Mouse (Mus musculus) left cerebral cortex, adult 2 months (tissue): ENCODE measurements around the gene Myl12a. TPM values are rescaled to one million over a fixed set of nuclear protein-coding genes. Genes with fewer than 3 reads are reported as not detected.

Source experiments
- DNase-seq, 2 experiments: peaks; one replicate each; pipeline ENCODE4 v3.0.0; 2021 to 2022; ENCODE audit warnings: low spot score in 2 of 2, mixed read lengths in 1 of 2; ENCODE audit errors: extremely low spot score in 1 of 2
- H3K27ac ChIP-seq: fragments of 200-600 bp; 2 replicates; pipeline ENCODE4 v1.8.1; 2022
- H3K4me3 ChIP-seq: fragments of 200-600 bp; 2 replicates; pipeline ENCODE4 v1.8.1; 2022
- CTCF ChIP-seq: fragments of 200-600 bp; IDR thresholded peaks from 2 replicates; pipeline ENCODE4 v1.8.1; 2022; ENCODE audit warnings: antibody characterized with exemption, mild to moderate bottlenecking, moderate library complexity
- intact Hi-C: fragments of 180-260 bp; cut with DNase I; formaldehyde crosslinking; loops from one replicate; pipeline ENCODE4 v1.15.1; 2025
- long read RNA-seq, 2 experiments: library from polyadenylated mRNA; stranded (forward); transcript quantifications; one replicate each; pipeline ENCODE4 v2.0.0; 2021; ENCODE audit warnings: borderline mapping rate in 2 of 2
- total RNA-seq, 2 experiments: library from RNA; stranded (reverse); gene quantifications; 2 replicates each; pipeline ENCODE4 v1.2.3; 2021

Myl12a gene
- 10 to 100 TPM; 39.0 to 43.4 TPM for total RNA-seq
- long read RNA-seq, experiment 1, transcript Myl12a-206 (4 exons, 1,937 nt), result major isoform, 18 of 23 reads
- long read RNA-seq, experiment 1, partial matches to known transcripts, result 4 of 23 reads
- long read RNA-seq, experiment 1, other reads (novel, unspliced or antisense), result 1 of 23 reads
- long read RNA-seq, experiment 2, transcript Myl12a-206 (4 exons, 1,937 nt), result major isoform, 22 of 27 reads
- long read RNA-seq, experiment 2, partial matches to known transcripts, result 3 of 27 reads
- long read RNA-seq, experiment 2, other reads (novel, unspliced or antisense), result 2 of 27 reads

DNA sequence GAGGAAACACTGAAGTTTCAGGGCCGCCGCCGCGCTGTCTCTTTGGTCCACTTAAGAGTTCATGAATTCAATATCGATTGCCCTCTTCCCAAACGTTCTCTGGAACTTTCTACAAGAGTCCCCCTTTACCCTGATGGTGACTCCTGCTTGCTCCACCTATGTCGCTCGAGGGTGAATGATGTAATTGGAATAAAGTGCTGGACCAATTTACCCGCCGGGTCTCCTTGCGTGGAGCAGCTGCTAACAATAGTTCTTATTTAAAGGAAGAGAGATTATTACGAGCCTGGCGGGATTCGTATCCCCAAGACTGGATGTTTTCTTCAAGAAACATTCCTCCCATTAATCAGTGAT is at the start of gene Myl12a:
TSS of gene Myl12a (minus strand) at position 135 of the 351 bp plus-strand sequence.
- Histone ChIP-seq H3K4me3 (peak within 1 kb of the TSS; percentile 61), H3K27ac (peak within 1 kb of the TSS; percentile 100)
- intact Hi-C loops, result loop anchor here (1.0 to 5.0 kb wide), 3 partner anchors 12 to 230 kb away; partner anchors contain the start of gene Lpin2
- no peak for DNase-seq
- no peak for TF ChIP-seq CTCF

DNA sequence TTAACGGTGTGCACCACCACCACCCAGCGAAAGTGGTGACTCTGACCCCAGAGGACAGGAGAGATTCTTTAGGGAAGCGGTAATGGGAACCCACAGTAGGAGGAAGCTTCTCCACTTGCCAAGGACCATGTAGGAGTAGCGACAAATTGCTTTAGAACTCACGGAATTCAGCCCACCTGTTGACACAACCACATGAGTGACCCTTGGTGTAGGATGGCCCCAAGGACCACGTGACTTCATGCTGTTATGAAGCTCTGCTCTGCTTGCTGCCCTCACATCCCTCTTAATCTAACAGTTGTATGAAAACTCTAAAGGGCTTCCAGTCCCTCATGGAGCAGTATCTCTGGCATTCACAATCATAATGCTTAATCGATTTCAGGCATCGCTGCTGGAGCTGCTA is 46.6 kb upstream of the Myl12a start:
- H3K4me3 ChIP-seq, result no peak overlapping the region
- intact Hi-C loops, result no loop called here
- H3K27ac ChIP-seq, result no peak overlapping the region
- DNase-seq, result no peak
- TF ChIP-seq CTCF, result no peak

GRCm38 (mm10) chr17:71046856-71047255 is 44.2 kb upstream of the Myl12a start:
- no peak for TF ChIP-seq CTCF
- intact Hi-C loops, result no loop called here
- DNase-seq, result no peak

DNA sequence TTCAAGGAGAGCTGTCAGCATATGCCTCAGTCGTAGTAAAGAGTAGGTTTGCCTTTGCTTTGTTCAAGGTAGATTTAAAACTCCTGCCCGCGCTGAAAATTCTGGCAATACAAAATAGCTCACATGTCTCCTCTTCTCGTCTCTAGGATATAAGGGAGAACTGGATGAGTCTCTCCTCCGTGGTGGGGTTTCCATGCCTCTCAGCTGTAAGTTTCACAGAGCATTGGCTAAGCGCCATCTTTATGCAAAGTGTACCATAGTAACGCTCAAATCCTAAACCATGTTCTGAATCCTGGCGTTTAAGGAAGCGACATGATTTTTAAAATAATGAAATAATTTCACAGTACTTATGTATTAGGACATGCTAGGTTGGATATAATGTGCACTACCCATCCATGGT is 42.9 kb upstream of the Myl12a start:
- no peak for TF ChIP-seq CTCF
- no peak overlapping the region for H3K27ac ChIP-seq
- H3K4me3 ChIP-seq, result no peak overlapping the region
- intact Hi-C loops, result no loop called here
- no peak for DNase-seq

More at GRCm38 (mm10) chr17:71046856-71047255, 44.2 kb upstream of the Myl12a start:
- no peak overlapping the region for H3K27ac ChIP-seq
- no peak overlapping the region for H3K4me3 ChIP-seq

- Histone ChIP-seq H3K4me3 (no peak overlapping the region), H3K27ac (no peak overlapping the region)
- DNase-seq, result no peak
- intact Hi-C loops, result no loop called here
- peak; percentile 33 for TF ChIP-seq CTCF
Observed at GRCm38 (mm10) chr17:71042645-71043044, 40.0 kb upstream of the Myl12a start.

GRCm38 (mm10) chr17:71040582-71040880 is 37.9 kb upstream of the Myl12a start:
- H3K27ac ChIP-seq, result no peak overlapping the region
- DNase-seq, result no peak
- no peak for TF ChIP-seq CTCF
- no peak overlapping the region for H3K4me3 ChIP-seq
- intact Hi-C loops, result no loop called here

DNA sequence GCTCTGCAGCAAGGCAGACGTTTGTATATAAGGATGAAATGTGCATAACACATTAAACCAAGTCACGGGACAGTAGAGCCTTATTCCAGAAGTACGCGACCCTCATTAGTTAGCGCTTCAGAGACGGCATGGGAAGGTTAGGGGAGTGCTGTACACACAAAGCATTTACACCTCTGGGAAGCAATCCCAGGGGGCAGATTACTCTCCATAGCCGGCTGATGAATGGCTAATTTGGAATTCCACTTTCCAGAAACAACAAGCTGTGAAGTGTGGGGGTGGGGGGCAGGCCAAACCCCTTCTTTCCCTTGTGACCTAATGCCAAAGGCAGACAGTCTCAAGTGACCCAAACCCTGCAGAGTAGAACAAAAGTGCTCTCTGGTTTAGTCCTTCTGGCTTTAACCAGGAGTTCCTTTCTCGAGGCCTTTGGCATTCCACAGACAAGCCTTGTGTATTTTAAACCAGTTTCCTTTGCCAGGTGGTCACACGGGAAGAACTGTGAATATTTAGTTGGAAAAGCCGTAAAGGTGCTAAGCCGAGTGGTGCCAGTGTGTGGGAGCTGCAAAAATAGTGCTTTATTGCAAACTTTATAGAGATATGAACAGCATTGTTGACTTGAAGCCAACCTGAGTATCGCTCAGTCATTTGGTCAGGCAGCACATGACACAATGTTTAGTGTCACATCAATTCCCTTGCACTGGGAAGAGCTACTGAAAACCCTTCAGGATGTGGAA is 37.3 kb upstream of the Myl12a start:
- no peak for TF ChIP-seq CTCF
- intact Hi-C loops, result no loop called here
- Histone ChIP-seq H3K4me3 (no peak overlapping the region), H3K27ac (no peak overlapping the region)
- DNase-seq, result no peak

DNA sequence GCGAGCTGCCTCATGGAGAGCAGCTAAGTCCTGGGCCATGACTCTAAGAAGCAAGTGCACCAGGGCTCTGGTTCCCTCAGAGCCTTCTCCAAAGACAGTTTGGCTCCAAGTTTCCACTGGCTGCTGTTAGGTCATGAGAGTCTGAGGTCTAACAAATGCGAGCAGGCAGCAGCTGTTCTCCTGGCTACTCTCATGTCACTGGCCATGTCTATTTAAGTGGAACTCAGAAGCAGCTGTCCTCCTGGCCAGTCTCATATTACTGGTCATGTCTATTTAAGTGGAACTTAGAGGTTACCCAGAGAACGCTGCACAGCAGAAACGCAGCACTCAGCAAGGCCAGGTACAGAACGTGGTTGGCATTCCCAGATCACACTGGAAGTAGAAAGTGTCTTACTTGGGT is 36.1 kb upstream of the Myl12a start:
- H3K4me3 ChIP-seq, result no peak overlapping the region
- no peak for DNase-seq
- TF ChIP-seq CTCF, result no peak
- intact Hi-C loops, result no loop called here
- H3K27ac ChIP-seq, result no peak overlapping the region

DNA sequence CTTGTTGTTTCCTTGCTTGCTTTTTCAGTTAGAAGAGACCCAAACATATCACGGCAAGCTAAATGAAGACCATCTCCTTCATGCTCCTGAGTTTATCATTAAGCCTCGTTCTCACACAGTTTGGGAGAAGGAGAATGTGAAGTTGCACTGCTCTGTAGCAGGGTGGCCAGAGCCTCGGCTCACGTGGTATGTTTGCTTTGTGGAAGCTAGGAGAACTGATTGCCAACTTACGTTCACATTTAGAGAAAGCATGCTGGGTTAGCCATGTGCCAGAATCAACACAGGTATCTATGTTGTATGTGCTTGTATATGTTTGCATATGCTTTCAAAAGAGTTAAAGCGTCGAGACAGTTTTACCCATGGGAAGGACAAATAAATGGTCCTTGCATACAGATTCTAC is 34.5 kb upstream of the Myl12a start:
- Histone ChIP-seq H3K27ac (no peak overlapping the region), H3K4me3 (no peak overlapping the region)
- no peak for TF ChIP-seq CTCF
- intact Hi-C loops, result no loop called here
- DNase-seq, result no peak

DNA sequence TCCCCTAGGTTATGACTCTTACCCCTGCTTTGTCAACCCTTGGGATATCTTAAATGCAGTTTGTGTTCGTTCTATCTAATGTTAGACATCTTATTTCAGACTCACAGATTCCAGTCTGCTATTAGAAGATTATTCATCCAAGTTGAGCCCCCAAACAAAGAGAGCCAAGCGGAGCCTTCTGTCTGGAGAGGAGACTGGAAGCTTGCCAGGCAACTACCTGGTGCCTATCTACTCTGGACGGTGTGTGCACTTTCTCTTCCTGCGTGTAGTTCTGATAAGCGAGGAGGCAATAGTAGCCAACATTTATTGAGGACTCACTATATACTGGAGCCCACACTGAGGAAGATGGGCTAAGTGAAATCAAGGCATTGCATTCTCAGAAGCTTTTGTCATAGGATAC is 31.8 kb upstream of the Myl12a start:
- TF ChIP-seq CTCF, result no peak
- Histone ChIP-seq H3K27ac (no peak overlapping the region), H3K4me3 (no peak overlapping the region)
- no peak for DNase-seq
- intact Hi-C loops, result no loop called here

GRCm38 (mm10) chr17:71032719-71033118 is 30.0 kb upstream of the Myl12a start:
- Histone ChIP-seq H3K27ac (no peak overlapping the region), H3K4me3 (no peak overlapping the region)
- no peak for TF ChIP-seq CTCF
- intact Hi-C loops, result no loop called here
- no peak for DNase-seq

DNA sequence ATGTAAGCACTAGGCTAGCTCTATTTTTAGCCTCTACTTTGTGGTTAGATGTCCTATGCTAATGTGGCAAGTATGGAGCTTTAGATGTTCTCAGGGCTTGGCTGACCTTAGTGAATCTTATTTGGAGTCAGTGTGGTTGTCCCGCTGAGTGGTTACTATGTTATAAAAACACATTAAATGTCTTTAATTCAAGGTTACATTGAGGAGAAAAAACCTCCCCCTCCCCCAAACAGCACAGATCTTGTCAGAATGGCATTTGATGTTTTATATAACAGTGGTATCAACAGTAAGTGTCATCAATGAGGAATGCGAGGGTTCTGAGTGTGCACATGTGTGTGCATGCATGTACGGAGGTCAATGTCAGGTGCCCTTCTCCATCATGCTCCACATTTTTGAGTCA is 24.5 kb upstream of the Myl12a start:
- DNase-seq, result no peak
- Histone ChIP-seq H3K4me3 (no peak overlapping the region), H3K27ac (no peak overlapping the region)
- intact Hi-C loops, result no loop called here
- no peak for TF ChIP-seq CTCF

GRCm38 (mm10) chr17:71025922-71026321 is 23.2 kb upstream of the Myl12a start:
- intact Hi-C loops, result no loop called here
- Histone ChIP-seq H3K27ac (no peak overlapping the region), H3K4me3 (no peak overlapping the region)
- no peak for TF ChIP-seq CTCF
- no peak for DNase-seq
